Mouse (Mus musculus) ES-Bruce4 (cell line): ENCODE data around the gene Rilpl1.

Source experiments
- CTCF ChIP-seq: IDR thresholded peaks from one replicate; pipeline ENCODE4 v1.8.1; 2011; ENCODE audit warnings: low read depth, low read length
- POLR2A ChIP-seq: IDR thresholded peaks from one replicate; pipeline ENCODE4 v1.8.1; 2011; ENCODE audit warnings: low read length; ENCODE audit not compliant: insufficient read depth

GRCm38 (mm10) chr5:124529697-124530096, 1.5 kb downstream of the Rilpl1 start:
- TF ChIP-seq CTCF (no peak), POLR2A (no peak)
